Mouse (Mus musculus): ENCODE data around the gene Gtf2h4. TPM values are rescaled to one million over a fixed set of nuclear protein-coding genes. Genes with fewer than 3 reads are reported as not detected.

The Gtf2h4 gene
- polyA plus RNA-seq, 1 experiment from 2014 or later, result 28.8 TPM

GRCm38 (mm10) chr17:35633992-35634391, 39.5 kb downstream of the Gtf2h4 start:
- Histone ChIP-seq H3K4me1 (replicated peaks) (peaks cover 11% of the 10 kb centered on the region), H3K9me3 (no peaks in the 10 kb centered on the region), H3K9ac (no peak overlapping the region), H3K27ac (replicated peaks) (no peak overlapping the region), H3K4me3 (no peak overlapping the region), H3K27me3 (peaks cover 12% of the 10 kb centered on the region; the same call in 1 of the 2 replicates), H3K4me2 (no peak overlapping the region), H3K36me3 (no peaks in the 10 kb centered on the region)
- WGBS, result 11% methylated on average over 1 of the region's 1 CpGs
- ATAC-seq (ENCODE audit: low read depth), result peak; percentile 25; the same call in 1 of the 2 replicates

GRCm38 (mm10) chr17:35626537-35626936, 47.0 kb downstream of the Gtf2h4 start, which contains the start of gene Gm9573:
Gm9573 (minus strand) TSS chr17:35626637.
- Histone ChIP-seq H3K9me3 (no peaks in the 10 kb centered on the region), H3K27ac (replicated peaks) (no peak within 1 kb of the TSS), H3K27me3 (no peaks in the 10 kb centered on the region), H3K4me2 (no peak within 1 kb of the TSS), H3K36me3 (no peaks in the 10 kb centered on the region), H3K4me3 (no peak within 1 kb of the TSS), H3K9ac (no peak within 1 kb of the TSS), H3K4me1 (replicated peaks) (no peaks in the 10 kb centered on the region)
- WGBS, result 92% methylated on average over 7 of the region's 7 CpGs
- no peak for ATAC-seq (ENCODE audit: low read depth)

Other genes starting within 250 kb of the Gtf2h4 start
- 0.37 and 0.42 TPM in 2 replicates for gene H2-Q6, start 248.9 kb downstream of the Gtf2h4 start, polyA plus RNA-seq (2015; fragmentation: Nextera tagmentation; extraction: Ambion mirVana)
- 3.4 and 4.0 TPM in 2 replicates for gene H2-Q7, start 234.6 kb downstream of the Gtf2h4 start, polyA plus RNA-seq (2015; fragmentation: Nextera tagmentation; extraction: Ambion mirVana)
- gene H2-Q10, start 203.7 kb downstream of the Gtf2h4 start, polyA plus RNA-seq (2015; fragmentation: Nextera tagmentation; extraction: Ambion mirVana), result not detected in 2 replicates
- not detected in 2 replicates for gene Pou5f1, start 167.7 kb downstream of the Gtf2h4 start, polyA plus RNA-seq (2015; fragmentation: Nextera tagmentation; extraction: Ambion mirVana)
- 14.4 and 15.6 TPM in 2 replicates for gene Tcf19, start 156.9 kb downstream of the Gtf2h4 start, polyA plus RNA-seq (2015; fragmentation: Nextera tagmentation; extraction: Ambion mirVana)
- gene Cchcr1, start 156.6 kb downstream of the Gtf2h4 start, polyA plus RNA-seq (2015; fragmentation: Nextera tagmentation; extraction: Ambion mirVana), result 6.4 and 7.4 TPM in 2 replicates
- gene Psors1c2, start 140.5 kb downstream of the Gtf2h4 start, polyA plus RNA-seq (2015; fragmentation: Nextera tagmentation; extraction: Ambion mirVana), result 0.47 and 0.99 TPM in 2 replicates
- gene Cdsn, start 121.6 kb downstream of the Gtf2h4 start, polyA plus RNA-seq (2015; fragmentation: Nextera tagmentation; extraction: Ambion mirVana), result not detected in 2 replicates
- gene 2300002M23Rik, start 106.3 kb downstream of the Gtf2h4 start, polyA plus RNA-seq (2015; fragmentation: Nextera tagmentation; extraction: Ambion mirVana), result not detected in 2 replicates
- not detected in 2 replicates for gene Sfta2, start 72.2 kb downstream of the Gtf2h4 start, polyA plus RNA-seq (2015; fragmentation: Nextera tagmentation; extraction: Ambion mirVana)
- gene Gm9573, start 47.1 kb downstream of the Gtf2h4 start, polyA plus RNA-seq (2015; fragmentation: Nextera tagmentation; extraction: Ambion mirVana), result not detected in 2 replicates
- 0.18 and 0.24 TPM in 2 replicates for gene Mucl3, start 30.0 kb downstream of the Gtf2h4 start, polyA plus RNA-seq (2015; fragmentation: Nextera tagmentation; extraction: Ambion mirVana)
- gene Vars2, start 6.1 kb downstream of the Gtf2h4 start, polyA plus RNA-seq (2015; fragmentation: Nextera tagmentation; extraction: Ambion mirVana), result 10.6 and 11.3 TPM in 2 replicates
- 119 and 122 TPM in 2 replicates for gene Ddr1, start 30.9 kb upstream of the Gtf2h4 start, polyA plus RNA-seq (2015; fragmentation: Nextera tagmentation; extraction: Ambion mirVana)
- 11.2 and 11.6 TPM in 2 replicates for gene Ier3, start 147.9 kb upstream of the Gtf2h4 start, polyA plus RNA-seq (2015; fragmentation: Nextera tagmentation; extraction: Ambion mirVana)
- 93.6 and 96.5 TPM in 2 replicates for gene Flot1, start 149.5 kb upstream of the Gtf2h4 start, polyA plus RNA-seq (2015; fragmentation: Nextera tagmentation; extraction: Ambion mirVana)
- gene Tubb5, start 164.6 kb upstream of the Gtf2h4 start, polyA plus RNA-seq (2015; fragmentation: Nextera tagmentation; extraction: Ambion mirVana), result 1,686 and 1,692 TPM in 2 replicates
- 7.2 and 9.6 TPM in 2 replicates for gene Mdc1, start 167.8 kb upstream of the Gtf2h4 start, polyA plus RNA-seq (2015; fragmentation: Nextera tagmentation; extraction: Ambion mirVana)
- 28.2 and 29.0 TPM in 2 replicates for gene Nrm, start 187.6 kb upstream of the Gtf2h4 start, polyA plus RNA-seq (2015; fragmentation: Nextera tagmentation; extraction: Ambion mirVana)
- gene Ppp1r18, start 191.9 kb upstream of the Gtf2h4 start, polyA plus RNA-seq (2015; fragmentation: Nextera tagmentation; extraction: Ambion mirVana), result 28.9 and 33.6 TPM in 2 replicates
- gene Dhx16, start 206.1 kb upstream of the Gtf2h4 start, polyA plus RNA-seq (2015; fragmentation: Nextera tagmentation; extraction: Ambion mirVana), result 31.0 and 39.6 TPM in 2 replicates
- 45.1 and 50.5 TPM in 2 replicates for gene 2310061I04Rik, start 223.7 kb upstream of the Gtf2h4 start, polyA plus RNA-seq (2015; fragmentation: Nextera tagmentation; extraction: Ambion mirVana)
- 357 and 369 TPM in 2 replicates for gene Atat1, start 236.3 kb upstream of the Gtf2h4 start, polyA plus RNA-seq (2015; fragmentation: Nextera tagmentation; extraction: Ambion mirVana)
- gene Mrps18b, start 242.7 kb upstream of the Gtf2h4 start, polyA plus RNA-seq (2015; fragmentation: Nextera tagmentation; extraction: Ambion mirVana), result 56.1 and 62.7 TPM in 2 replicates
- 44.6 and 45.9 TPM in 2 replicates for gene Ppp1r10, start 242.7 kb upstream of the Gtf2h4 start, polyA plus RNA-seq (2015; fragmentation: Nextera tagmentation; extraction: Ambion mirVana)

All from neural tube, embryonic 13.5 days (tissue).